Mouse (Mus musculus) bone marrow macrophage, adult 2 months (primary cell): Measurements from ENCODE around the gene Irf2. TPM values are rescaled to one million over a fixed set of nuclear protein-coding genes. Genes with fewer than 3 reads are reported as not detected.

Source experiments
- H3K27ac ChIP-seq: 2 replicates; pipeline ENCODE4 v1.5.1; 2012; ENCODE audit warnings: low read depth, low read length; ENCODE audit not compliant: insufficient read depth
- H3K4me1 ChIP-seq: 2 replicates; pipeline ENCODE4 v1.6.1; 2012; ENCODE audit warnings: low read length; ENCODE audit not compliant: control insufficient read depth, insufficient read depth
- H3K4me3 ChIP-seq: 2 replicates; pipeline ENCODE4 v1.5.1; 2012; ENCODE audit warnings: mild to moderate bottlenecking, low read length, moderate library complexity; ENCODE audit not compliant: insufficient read depth
- CTCF ChIP-seq: IDR thresholded peaks from 2 replicates; pipeline ENCODE4 v1.5.1; 2012; ENCODE audit warnings: low read depth, mild to moderate bottlenecking, low read length, moderate library complexity
- POLR2A ChIP-seq: IDR thresholded peaks from 2 replicates; pipeline ENCODE4 v1.6.1; 2012; ENCODE audit warnings: mild to moderate bottlenecking, low read depth, low read length, borderline replicate concordance
- polyA plus RNA-seq: library from polyadenylated mRNA; stranded (reverse); fragments of >200 nt; gene quantifications from 2 replicates; pipeline ENCODE4 v1.2.4, GENCODE M21; 2012; ENCODE audit not compliant: missing spikeins, insufficient read depth, insufficient read length

Gene Irf2
- polyA plus RNA-seq, 1 experiment, result 110 TPM

DNA sequence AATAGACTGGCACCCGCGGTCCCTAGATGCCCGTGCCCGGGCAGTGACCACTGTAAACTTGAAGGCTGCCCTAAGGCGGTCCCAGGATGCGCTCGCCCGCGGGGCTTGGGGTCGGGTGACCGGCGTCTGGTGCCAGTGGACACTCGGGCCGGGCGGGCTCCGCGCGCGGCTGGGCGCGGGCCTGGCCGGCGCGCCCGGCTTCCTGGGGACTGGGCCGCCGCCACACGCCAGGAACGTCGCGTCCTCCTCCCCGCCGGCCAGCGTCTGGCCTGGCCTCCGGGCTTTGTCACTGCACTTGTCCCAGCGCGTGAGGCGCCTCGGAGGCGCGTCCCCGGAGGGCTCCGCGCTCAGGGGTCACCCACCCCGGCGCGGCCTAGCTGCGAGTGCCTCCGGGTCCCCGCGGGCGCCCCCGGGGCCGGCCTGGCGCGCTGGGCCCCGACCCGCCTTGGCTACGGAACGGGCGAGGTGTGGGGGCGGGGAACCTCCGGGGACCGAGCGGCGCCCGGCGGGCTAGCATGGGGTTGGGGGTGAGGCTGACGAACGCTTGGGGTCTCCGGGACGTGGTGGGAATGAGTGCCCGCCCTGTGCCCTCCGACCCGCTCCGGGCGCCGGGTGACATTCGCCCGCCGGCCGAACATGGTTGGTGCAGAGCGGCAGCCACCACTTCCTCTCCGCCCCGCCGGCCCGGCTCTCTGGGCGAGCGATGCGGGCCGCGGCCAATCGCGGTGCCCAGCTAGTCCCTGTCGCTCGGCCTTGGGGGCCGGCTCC is 1.2 kb downstream of the Irf2 start:
- Histone ChIP-seq H3K4me1 (peaks cover 23% of the 10 kb centered on the region), H3K4me3 (peak overlapping the region; percentile 86), H3K27ac (peak overlapping the region; percentile 89)
- TF ChIP-seq POLR2A, result no peak
- no peak for TF ChIP-seq CTCF

DNA sequence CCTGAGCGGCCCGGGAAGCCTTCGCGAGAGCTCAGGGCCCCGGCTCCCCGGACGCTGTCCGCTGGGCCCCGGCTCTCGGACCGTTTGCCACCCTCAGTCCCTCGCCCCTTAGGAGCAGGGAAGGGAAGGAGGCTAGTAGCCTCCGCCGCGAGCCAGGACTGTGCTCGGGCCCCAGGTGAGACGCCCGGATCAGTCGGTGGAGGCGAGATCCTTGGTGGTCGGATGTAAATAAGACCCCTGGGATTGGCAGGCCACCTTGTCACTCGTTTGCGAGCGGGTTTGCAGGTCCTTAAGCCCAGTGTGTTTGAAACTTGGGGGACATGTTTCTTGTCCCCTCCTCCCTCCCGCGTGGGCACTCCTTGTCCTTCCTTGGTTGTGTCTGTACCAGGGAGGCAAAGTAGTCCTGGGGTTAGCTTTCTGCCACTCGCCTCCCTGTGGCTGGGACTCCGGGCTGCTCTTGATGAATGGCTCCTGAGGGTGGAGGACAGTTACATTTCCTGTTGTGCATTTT is 1.8 kb downstream of the Irf2 start:
- Histone ChIP-seq H3K27ac (peak overlapping the region; percentile 89), H3K4me1 (peaks cover 28% of the 10 kb centered on the region), H3K4me3 (peak overlapping the region; percentile 86)
- TF ChIP-seq POLR2A (no peak), CTCF (no peak)

DNA sequence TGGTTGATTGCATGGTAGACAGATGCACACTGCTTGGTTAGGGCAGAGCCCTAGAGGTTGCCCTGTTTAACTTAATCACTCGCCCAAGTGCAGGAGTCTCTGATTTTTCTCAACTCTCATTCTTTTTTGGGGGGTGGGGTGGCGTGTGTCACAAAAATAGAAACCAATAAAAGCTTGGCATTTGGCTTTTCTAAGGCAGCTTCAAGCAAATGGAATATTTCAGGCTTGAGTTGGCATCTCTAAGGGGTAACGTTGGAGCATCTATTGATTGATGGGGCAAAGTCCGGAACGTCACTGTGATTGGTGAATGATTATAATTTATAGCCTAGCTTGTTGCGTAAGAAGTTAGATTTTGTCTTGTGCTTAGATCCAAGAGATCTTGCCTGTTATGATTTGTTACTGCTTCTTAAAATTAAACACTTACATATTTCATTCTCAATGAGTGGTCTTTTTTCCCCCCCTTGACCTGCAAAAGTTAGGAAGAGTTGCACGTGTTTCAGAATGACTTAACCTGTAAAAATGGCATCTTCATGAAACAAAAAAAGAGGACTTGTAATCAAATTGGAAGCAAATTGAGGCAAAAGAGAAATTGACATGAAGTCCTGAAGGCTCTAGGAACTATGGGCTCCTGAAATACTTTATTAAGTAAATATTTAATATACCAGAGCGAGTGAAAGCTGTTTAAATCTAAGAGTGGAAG is 2.6 kb downstream of the Irf2 start:
- peak overlapping the region; percentile 89 for H3K27ac ChIP-seq

DNA sequence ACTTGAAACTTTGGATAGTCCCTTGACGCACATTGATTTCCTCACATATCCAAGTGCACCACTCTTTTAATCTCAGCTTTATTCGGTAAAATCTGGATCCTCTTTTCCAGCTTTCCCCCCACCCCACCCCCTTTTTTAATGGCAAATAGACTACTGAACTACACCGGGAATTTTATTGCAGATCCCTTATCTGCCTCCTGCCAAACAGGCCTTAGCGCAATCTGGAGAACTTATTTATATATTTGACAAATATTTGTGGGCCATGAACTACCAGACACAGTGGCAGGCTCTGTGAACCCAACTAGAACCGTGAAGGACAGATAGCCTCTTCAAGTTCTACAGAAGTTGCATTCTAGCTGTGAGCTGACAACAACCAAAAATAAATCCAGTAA is 3.2 kb downstream of the Irf2 start:
- Histone ChIP-seq H3K27ac (no peak overlapping the region), H3K4me3 (0 out of 2 replicates have a peak overlapping the region, but pooled peaks have one; percentile 8), H3K4me1 (peaks cover 31% of the 10 kb centered on the region)
- TF ChIP-seq CTCF, result no peak

More for the DNA sequence above, 2.6 kb downstream of the Irf2 start:
- no peak for TF ChIP-seq POLR2A
- no peak for TF ChIP-seq CTCF
- peaks cover 31% of the 10 kb centered on the region for H3K4me1 ChIP-seq
- H3K4me3 ChIP-seq, result peak overlapping the region; percentile 86

DNA sequence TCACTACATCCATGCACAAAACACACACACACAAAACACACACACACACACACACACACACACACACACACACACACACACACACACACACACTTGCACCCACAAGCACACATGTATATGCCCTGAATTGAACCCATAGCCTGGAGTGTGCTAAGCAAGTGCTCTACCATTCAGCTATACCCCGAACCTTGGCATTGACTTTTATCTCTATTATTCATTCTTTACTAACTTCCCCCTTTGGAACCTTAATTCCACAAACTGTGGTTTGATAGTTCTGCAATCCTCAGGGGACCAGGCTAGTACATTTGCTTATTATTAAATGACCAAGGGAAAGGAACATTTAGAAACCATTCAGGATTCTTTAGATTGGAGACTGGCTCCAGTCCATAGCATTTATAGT is 5.9 kb downstream of the Irf2 start:
- Histone ChIP-seq H3K27ac (0 out of 2 replicates have a peak overlapping the region, but pooled peaks have one; percentile 10), H3K4me1 (peaks cover 28% of the 10 kb centered on the region), H3K4me3 (no peak overlapping the region)
- TF ChIP-seq CTCF (no peak), POLR2A (no peak)

DNA sequence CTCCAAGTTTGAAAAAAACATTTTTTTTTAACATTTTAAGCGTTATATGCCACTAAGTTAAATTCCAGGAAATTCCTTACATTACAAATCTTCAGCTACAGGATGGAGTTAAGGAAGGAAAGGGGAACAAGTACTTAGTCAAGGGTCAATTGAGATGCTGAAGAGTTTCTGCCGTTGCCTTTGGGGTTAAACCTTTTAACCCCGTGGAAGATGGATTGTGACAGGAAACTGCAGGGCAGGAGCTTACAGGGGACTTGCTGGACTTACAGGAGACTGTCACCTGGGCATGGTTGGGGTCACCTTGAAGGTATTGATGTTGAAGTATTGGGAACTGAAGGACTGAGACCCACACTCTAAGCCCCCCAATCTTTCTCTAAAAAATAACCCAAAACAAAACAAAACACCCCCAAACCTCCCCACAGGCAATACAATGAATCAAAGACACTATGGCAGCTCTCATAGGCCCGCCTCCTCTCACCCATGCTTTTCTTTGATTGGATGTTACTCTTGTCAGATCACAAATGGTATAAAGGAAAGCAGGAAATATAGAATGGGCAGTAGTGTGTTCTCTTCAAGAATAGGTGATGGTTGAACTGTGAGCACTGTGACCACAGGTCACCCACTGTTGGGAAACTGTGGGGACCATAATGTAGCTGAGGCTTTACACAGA is 7.9 kb downstream of the Irf2 start:
- Histone ChIP-seq H3K4me1 (peaks cover 31% of the 10 kb centered on the region), H3K27ac (no peak overlapping the region), H3K4me3 (no peak overlapping the region)
- no peak for TF ChIP-seq CTCF
- TF ChIP-seq POLR2A, result no peak

DNA sequence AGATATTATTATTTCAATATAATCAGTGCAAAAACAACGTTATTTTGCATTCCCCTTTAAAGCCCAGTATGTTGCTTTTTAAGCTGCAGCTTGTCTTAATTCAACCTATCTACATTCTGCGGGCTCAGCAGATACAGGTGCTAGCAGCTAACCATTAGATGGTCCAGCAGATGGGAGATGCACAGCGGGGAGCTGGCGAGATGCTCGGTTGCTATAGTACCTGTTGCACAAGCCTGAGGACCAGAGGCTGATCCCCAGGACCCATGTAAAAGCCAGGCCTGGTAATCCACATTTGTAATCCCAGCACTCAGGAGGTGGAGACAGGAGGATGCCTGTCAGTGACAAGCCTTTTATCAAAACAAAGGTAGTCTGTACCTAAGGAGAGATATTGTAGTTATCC is 10.5 kb downstream of the Irf2 start:
- H3K27ac ChIP-seq, result no peak overlapping the region
- H3K4me3 ChIP-seq, result no peak overlapping the region
- TF ChIP-seq POLR2A (no peak), CTCF (no peak)
- H3K4me1 ChIP-seq, result peaks cover 32% of the 10 kb centered on the region

DNA sequence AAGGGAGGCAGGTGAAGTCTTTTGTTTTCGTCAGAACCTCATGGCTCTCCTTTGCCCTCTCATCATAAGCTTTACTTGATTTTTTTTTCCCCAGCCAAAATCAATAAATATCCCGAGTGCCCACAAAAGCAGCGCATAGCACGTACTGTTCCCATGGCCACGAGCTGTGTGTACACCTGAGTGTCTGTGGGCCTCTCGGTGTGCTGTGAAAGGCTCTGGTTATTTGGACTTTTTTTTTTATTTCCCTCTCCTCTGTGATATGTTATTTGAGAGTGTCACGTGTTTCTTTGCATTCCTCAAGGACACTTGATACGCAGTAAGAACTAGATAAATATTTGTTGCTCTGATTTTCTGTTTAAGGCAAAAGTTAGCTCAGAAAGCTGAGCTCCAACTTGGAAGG is 11.0 kb downstream of the Irf2 start:
- Histone ChIP-seq H3K27ac (no peak overlapping the region), H3K4me1 (peaks cover 29% of the 10 kb centered on the region), H3K4me3 (no peak overlapping the region)
- TF ChIP-seq POLR2A (no peak), CTCF (no peak)

DNA sequence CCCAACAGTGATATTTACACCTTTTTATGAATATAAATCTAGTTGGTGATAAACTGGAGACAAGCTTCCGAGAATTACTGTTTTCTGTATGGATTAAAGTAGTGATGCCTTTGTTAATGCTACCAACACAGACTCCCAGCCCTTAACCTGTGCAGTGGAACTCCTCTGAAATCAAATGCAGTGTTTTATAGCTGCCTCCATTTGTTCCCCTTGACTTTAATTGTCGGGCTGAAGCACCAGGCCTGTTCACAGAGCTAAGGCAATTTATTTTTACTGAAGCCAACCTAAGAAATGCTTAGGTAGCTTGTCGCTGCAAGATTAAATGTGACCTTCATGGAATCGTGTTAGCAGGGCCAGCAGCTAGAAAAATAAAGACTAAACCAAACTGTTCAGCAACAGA is 11.6 kb downstream of the Irf2 start:
- H3K4me3 ChIP-seq, result no peak overlapping the region
- no peak overlapping the region for H3K27ac ChIP-seq
- no peak for TF ChIP-seq POLR2A
- no peak for TF ChIP-seq CTCF
- peaks cover 28% of the 10 kb centered on the region for H3K4me1 ChIP-seq
